Mouse (Mus musculus): ENCODE data around the gene Iah1.

Gene Iah1

GRCm38 (mm10) chr12:21315923-21316868 lies at the start of gene Iah1:
TSS of gene Iah1 (plus strand) at chr12:21316389.
- peak; percentile 40 to 68 for DNase-seq (ENCODE audit: low spot score in 2 of 2)

GRCm38 (mm10) chr12:21266784-21267098 lies 49.4 kb upstream of the Iah1 start:
- DNase-seq (ENCODE audit: low spot score in 2 of 2), result no peak

- DNase-seq (ENCODE audit: low spot score in 2 of 2), result no peak
These were observed 48.0 kb upstream of the Iah1 start for GRCm38 (mm10) chr12:21268083-21268616.

- no peak for DNase-seq (ENCODE audit: low spot score in 2 of 2)
These were observed 41.7 kb upstream of the Iah1 start for GRCm38 (mm10) chr12:21274446-21274845.

GRCm38 (mm10) chr12:21277352-21277864 lies 38.8 kb upstream of the Iah1 start:
- no peak for DNase-seq (ENCODE audit: low spot score in 2 of 2)

GRCm38 (mm10) chr12:21284761-21285441 lies 31.3 kb upstream of the Iah1 start, which contains the start of gene Cpsf3:
TSS of gene Cpsf3 (plus strand) at chr12:21285391.
- DNase-seq (ENCODE audit: low spot score in 2 of 2), result no peak

- DNase-seq (ENCODE audit: low spot score in 2 of 2), result no peak
These were observed 30.5 kb upstream of the Iah1 start for GRCm38 (mm10) chr12:21285508-21286242.

- peak; percentile 93 to 99 for DNase-seq (ENCODE audit: low spot score in 2 of 2)
These were observed 30.0 kb upstream of the Iah1 start, which contains the start of gene Itgb1bp1 for GRCm38 (mm10) chr12:21286243-21286622. TSS of gene Itgb1bp1 (minus strand) at chr12:21286284.

- peak in 1 of 2 experiments; percentile 37 for DNase-seq (ENCODE audit: low spot score in 2 of 2)
These were observed 29.2 kb upstream of the Iah1 start for GRCm38 (mm10) chr12:21286712-21287650.

GRCm38 (mm10) chr12:21288716-21289395 lies 27.3 kb upstream of the Iah1 start:
- no peak for DNase-seq (ENCODE audit: low spot score in 2 of 2)

GRCm38 (mm10) chr12:21289651-21290050 lies 26.5 kb upstream of the Iah1 start:
- DNase-seq (ENCODE audit: low spot score in 2 of 2), result no peak

GRCm38 (mm10) chr12:21298856-21299255 lies 17.3 kb upstream of the Iah1 start:
- DNase-seq (ENCODE audit: low spot score in 2 of 2), result no peak

- no peak for DNase-seq (ENCODE audit: low spot score in 2 of 2)
These were observed 14.9 kb upstream of the Iah1 start for GRCm38 (mm10) chr12:21301324-21301723.

GRCm38 (mm10) chr12:21301932-21302331 lies 14.3 kb upstream of the Iah1 start:
- no peak for DNase-seq (ENCODE audit: low spot score in 2 of 2)

- no peak for DNase-seq (ENCODE audit: low spot score in 2 of 2)
These were observed 13.8 kb upstream of the Iah1 start for GRCm38 (mm10) chr12:21302361-21302783.

GRCm38 (mm10) chr12:21305741-21306140 lies 10.4 kb upstream of the Iah1 start:
- no peak for DNase-seq (ENCODE audit: low spot score in 2 of 2)

GRCm38 (mm10) chr12:21306721-21307120 lies 9.5 kb upstream of the Iah1 start:
- DNase-seq (ENCODE audit: low spot score in 2 of 2), result no peak

GRCm38 (mm10) chr12:21312201-21312600 lies 4.0 kb upstream of the Iah1 start:
- no peak for DNase-seq (ENCODE audit: low spot score in 2 of 2)

GRCm38 (mm10) chr12:21316869-21317265 lies 678 bp downstream of the Iah1 start:
- no peak for DNase-seq (ENCODE audit: low spot score in 2 of 2)
